Mouse (Mus musculus): ENCODE measurements around the gene Tle2.

Gene Tle2

DNA sequence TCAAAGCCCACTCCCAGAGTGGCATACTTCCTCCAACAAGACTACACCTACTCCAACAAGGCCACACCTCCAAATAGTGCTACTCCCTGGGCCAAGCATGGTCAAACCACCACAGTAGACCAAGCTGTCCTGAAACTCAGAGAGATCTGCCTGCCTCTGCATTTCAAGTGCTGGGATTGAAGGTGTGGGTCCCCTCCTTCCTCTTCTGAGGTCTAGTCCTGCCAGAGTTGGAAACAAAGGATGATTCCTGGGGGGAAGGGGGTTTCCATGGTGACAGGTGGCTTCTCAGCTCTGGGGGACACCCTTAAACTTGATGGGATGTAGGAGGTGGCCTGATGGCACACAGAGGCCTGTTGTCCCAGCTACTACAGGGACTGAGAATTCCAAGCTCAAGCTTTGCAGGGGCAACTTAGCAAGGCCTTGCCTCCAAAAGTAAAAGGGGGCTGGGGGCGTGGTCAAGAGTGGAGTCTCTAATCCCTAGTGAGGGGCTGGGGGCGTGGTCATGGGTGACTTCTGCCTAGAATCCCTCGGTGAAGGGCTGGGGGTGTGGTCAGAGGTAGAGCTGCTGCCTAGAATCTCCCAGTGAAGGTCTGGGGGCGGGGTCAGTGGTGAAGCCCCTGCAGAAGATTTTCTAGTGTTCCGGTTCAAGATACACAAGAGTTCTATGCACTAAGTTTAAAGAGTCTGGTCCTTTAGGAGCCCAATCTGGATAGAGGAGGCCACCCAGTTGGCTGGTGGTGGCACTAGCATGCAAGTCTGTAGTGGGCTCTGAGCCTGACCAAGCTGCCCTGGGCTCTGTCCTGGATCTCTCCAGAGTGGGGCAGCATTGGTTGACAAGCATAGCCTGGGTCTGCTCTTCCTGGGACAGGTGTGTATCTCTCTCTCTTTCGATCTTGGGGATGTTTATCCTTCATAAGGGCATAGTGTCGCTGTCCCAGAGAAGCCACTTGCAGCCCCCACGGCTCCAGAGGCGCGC is at the start of gene Tle2:
Gene Tle2 (plus strand): TSS at position 481 of the 976 bp plus-strand sequence.
- in situ Hi-C loops (cut with MboI, MseI): no loop called here

- in situ Hi-C loops (cut with MboI, MseI): no loop called here
These were observed 49.2 kb upstream of the Tle2 start for GRCm38 (mm10) chr10:81525017-81525694.

DNA sequence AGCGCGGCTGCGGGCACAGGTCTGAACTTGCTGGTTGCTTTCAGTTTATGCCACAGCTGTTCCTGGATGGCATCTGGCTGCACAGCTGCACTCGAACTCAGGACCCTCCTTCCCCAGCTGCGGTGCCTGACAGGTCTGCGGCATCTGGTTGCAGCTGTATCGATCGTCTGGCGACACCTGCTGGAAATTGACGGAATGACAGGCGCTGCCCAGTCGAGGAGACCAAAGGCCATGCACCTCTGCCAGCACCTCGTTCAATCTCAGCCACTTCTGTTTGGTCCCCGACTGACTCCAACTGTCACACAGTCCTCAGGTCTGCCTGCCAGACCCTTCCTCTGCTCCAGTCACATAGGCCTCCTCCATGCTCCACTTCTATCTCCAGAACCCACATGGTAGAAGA is 47.6 kb upstream of the Tle2 start:
- in situ Hi-C loops (cut with MboI, MseI): no loop called here

GRCm38 (mm10) chr10:81534826-81535225 is 39.5 kb upstream of the Tle2 start:
- in situ Hi-C loops (cut with MboI, MseI): loop anchor here (5.0 kb wide), 1 partner anchor 38 kb away; the partner anchor contains the start of gene Ncln

DNA sequence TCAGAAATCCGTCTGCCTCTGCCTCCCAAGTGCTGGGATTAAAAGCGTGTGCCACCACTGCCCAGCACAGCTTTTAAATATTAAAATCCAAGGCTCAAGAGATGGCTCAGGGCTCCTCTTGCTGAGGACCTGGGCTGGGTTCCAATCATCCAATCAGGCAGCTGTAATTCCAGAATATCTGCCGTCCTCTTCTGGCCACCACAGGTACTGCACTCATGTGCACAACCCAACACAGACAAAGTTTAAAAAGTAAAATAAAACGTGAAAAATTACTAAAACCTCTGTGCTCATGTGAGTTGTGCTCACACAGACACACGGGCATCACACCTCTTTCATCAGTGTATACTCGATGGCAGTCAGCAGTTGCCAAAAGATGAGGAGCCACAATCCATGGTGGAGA is 37.6 kb upstream of the Tle2 start:
- in situ Hi-C loops (cut with MboI, MseI): no loop called here

DNA sequence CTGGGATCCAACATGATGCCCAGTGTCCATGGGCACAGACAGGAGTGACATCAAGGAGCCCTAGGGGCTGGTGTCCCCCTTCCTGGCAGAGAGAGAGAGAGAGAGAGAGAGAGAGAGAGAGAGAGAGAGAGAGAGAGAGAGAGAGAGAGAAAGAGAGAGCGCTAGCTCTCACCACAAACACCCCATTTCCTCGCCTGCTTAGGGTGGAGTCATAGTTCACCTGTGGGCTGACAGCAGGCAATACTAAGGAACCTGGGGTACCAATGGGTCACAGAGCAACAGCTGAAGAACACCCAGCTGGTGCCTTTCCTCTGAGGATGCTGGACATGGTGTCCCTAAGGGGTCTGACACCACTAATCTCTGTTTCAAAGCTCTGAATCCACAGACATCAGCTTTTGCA is 36.9 kb upstream of the Tle2 start:
- in situ Hi-C loops (cut with MboI, MseI): no loop called here

- in situ Hi-C loops (cut with MboI, MseI): no loop called here
These were observed 35.9 kb upstream of the Tle2 start for GRCm38 (mm10) chr10:81538321-81539048.

- in situ Hi-C loops (cut with MboI, MseI): no loop called here
These were observed 33.0 kb upstream of the Tle2 start for GRCm38 (mm10) chr10:81541363-81541762.

DNA sequence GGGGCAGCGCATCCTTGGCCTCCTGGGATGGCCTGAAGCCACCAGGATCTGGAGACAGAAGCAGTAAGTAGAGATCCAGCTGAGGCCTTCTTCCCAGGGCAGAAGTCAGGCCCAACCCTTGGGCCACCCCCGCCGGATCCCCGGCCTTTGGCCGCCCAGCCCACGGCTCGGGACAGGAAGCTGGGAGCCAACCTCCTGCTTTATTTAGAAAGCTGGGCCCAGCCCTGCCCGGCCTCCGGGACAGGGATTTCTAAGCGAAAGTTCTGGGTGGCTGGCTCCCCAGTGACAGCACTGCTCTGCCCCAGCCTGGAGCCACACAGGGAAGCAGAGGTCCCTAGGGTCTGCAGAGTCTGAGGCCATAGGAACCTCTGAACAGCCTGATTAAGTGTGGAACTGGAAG is 32.6 kb upstream of the Tle2 start:
- in situ Hi-C loops (cut with MboI, MseI): no loop called here

GRCm38 (mm10) chr10:81542727-81543460 is 31.5 kb upstream of the Tle2 start:
- in situ Hi-C loops (cut with MboI, MseI): no loop called here

DNA sequence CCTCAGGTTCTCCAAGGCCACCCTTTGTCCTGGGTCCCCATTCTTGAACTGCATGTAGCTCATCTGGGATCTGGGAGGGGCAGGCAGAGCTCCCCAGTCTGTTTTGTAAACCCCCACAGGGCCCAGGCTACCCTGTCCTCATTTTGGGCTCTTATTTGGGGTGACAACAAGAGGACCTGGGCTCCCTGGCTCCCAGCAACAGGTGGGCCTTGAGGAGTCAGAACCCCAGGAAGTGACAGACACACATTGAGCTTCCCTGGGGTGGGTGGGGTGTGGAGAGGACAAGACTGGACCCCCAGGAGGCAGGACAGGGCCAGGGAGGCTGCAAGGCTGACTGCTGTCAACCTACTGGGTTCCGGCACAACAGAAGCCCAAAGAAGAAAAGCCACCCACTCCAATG is 30.7 kb upstream of the Tle2 start:
- in situ Hi-C loops (cut with MboI, MseI): no loop called here

GRCm38 (mm10) chr10:81544296-81545160 is 29.8 kb upstream of the Tle2 start:
- in situ Hi-C loops (cut with MboI, MseI): no loop called here

- in situ Hi-C loops (cut with MboI, MseI): no loop called here
These were observed 29.1 kb upstream of the Tle2 start, which contains the start of gene Gna11 for GRCm38 (mm10) chr10:81545161-81545747. Gene Gna11 (minus strand): TSS chr10:81545190.

DNA sequence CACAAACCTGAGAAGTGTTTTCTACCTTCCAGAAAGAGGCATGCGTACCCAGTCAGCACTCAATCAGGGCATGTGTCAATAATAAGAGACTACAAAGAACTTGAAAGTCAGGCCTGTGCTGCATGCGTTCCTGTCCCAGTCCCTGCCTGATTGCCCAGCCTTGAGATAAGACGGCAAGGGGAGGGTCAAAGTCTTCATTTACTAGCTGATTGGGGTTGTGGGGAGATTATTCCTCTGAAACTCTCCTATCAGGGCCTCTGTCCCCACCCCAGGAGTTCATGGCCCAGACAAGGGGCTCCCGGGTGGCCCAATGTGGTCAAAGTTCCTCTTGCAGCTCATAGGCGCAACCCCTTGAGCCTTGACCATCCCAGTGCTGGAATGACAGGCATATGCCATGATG is 28.0 kb upstream of the Tle2 start:
- in situ Hi-C loops (cut with MboI, MseI): no loop called here

GRCm38 (mm10) chr10:81546788-81547571 is 27.4 kb upstream of the Tle2 start:
- in situ Hi-C loops (cut with MboI, MseI): no loop called here

GRCm38 (mm10) chr10:81548944-81549343 is 25.4 kb upstream of the Tle2 start:
- in situ Hi-C loops (cut with MboI, MseI): no loop called here

DNA sequence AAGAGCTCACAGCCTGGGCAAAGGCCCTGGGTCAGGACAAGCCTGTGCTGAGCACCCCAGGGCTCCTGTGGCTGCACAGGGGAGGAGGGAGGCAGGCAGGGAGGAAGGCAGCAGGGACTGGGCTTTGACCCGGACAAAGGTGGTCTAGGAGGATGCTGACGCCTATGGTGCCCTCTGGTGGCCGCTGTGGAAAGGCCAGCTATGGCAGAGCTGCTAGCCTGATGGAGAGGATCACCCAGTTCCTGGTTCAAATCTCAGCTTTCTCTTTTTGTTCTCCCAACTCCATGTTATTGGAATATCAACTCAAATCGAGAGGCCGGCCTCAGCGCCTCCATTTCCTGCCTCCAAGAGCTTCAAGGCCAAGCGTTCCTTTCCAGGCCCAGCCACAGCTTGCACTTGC is 24.1 kb upstream of the Tle2 start:
- in situ Hi-C loops (cut with MboI, MseI): no loop called here

GRCm38 (mm10) chr10:81551597-81552102 is 22.7 kb upstream of the Tle2 start:
- in situ Hi-C loops (cut with MboI, MseI): no loop called here

- in situ Hi-C loops (cut with MboI, MseI): no loop called here
These were observed 21.1 kb upstream of the Tle2 start for GRCm38 (mm10) chr10:81553232-81553631.

Measured in regulatory T cell (primary cell).